Mouse (Mus musculus) liver, adult 2 months (tissue): ENCODE measurements at regions not wholly inside any gene's neighbourhood (a gene's known extent, or its start where the extent isn't known, plus 50 kb on each side); places are given as distances from the start of the nearest gene placed in this dataset.

Experiments used
- CTCF ChIP-seq: fragments of 200-500 bp; IDR thresholded peaks from 2 replicates; pipeline ENCODE4 v1.5.1; 2011; ENCODE audit warnings: low read depth, low read length, control low read depth
- POLR2A ChIP-seq: fragments of 200-500 bp; IDR thresholded peaks from 2 replicates; pipeline ENCODE4 v1.6.1; 2011; ENCODE audit warnings: low read length, control low read depth; ENCODE audit not compliant: insufficient read depth; ENCODE audit errors: extremely low read depth

GRCm38 (mm10) chr10:46333231-46333630 is 755.6 kb downstream of the Hace1 start:
- no peak for TF ChIP-seq CTCF
- no peak for TF ChIP-seq POLR2A
